In the genomic region with DNA sequence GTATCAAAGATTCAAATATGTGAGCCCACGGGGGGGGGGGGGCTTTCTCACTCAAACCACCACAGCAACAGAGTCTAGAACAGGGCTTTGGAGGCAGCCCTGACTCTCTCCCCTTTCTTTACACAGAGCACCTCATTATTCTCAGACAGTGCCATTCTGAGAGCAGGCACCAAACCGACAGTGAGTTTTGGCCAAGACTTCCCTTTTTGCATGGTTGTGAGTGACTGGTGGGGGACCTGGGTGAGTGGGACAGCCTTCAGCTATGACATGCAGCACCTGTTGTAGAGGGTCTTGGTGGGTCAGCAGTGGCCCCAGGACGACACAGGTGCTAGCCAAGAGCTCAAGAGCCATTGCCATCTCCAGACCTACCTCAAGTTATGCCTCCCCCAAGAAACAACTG, we compare ENCODE assay signal across 22 mouse cellular contexts.
DNase-seq lines count a peak whose midpoint lies in the region; ATAC-seq lines count a peak whose summit lies in the region.
"Had no signal": no experiment of that assay in that cellular context is flagged by ENCODE, and none has a peak within 500 bp of the region (broad histone marks: within the 10 kb centered on the region; RNA-seq: fewer than 3 reads in every experiment).

No protein-coding gene starts in this region.

- H3K9me3 ChIP-seq in limb, embryonic 10.5 days (replicated peaks): no peaks in the 10 kb centered on the region
- H3K9me3 ChIP-seq in intestine, embryonic 16.5 days (ENCODE audit: control insufficient read depth, low read length): no peaks in the 10 kb centered on the region
- H3K9me3 ChIP-seq: G1E; heart, embryonic 10.5 days had no signal

- H3K9ac ChIP-seq in intestine, embryonic 16.5 days (ENCODE audit: low read depth, low read length): no peak overlapping the region
- H3K9ac ChIP-seq: forebrain, embryonic 13.5 days; forebrain, postnatal 0 days; hindbrain, embryonic 14.5 days had no signal

- DNase-seq in limb, embryonic 10.5 days (ENCODE audit: low spot score): no peak
- no peak for DNase-seq in neural tube, embryonic 10.5 days (ENCODE audit: extremely low spot score, low spot score)
- DNase-seq in lung, postnatal 36 days: no peak
- no peak for DNase-seq in yolk sac, embryonic 10.5 days (ENCODE audit: low spot score)
- DNase-seq: adrenal gland, postnatal 10 days; cerebellum, adult 18-20 months; cerebellum, adult 9-11 months; cerebellum, postnatal 36 days; forebrain, postnatal 0 days; gastrocnemius, postnatal 36 days; heart, adult 18-20 months; heart, postnatal 10 days; heart, postnatal 4 days had no signal

- no peak overlapping the region for H3K4me3 ChIP-seq in limb, embryonic 10.5 days
- no peak overlapping the region for H3K4me3 ChIP-seq in intestine, embryonic 16.5 days (ENCODE audit: low read length)
- H3K4me3 ChIP-seq: embryonic facial prominence, embryonic 10.5 days; forebrain, embryonic 13.5 days; heart, embryonic 10.5 days had no signal

- WGBS in limb, embryonic 10.5 days: 76% methylated on average over 3 of the region's 3 CpGs
- 65% methylated on average over 3 of the region's 3 CpGs for WGBS in intestine, embryonic 16.5 days

- ATAC-seq in CD4-positive, CD25-positive, alpha-beta regulatory T cell, adult 4 months: peak; percentile 15
- ATAC-seq in common myeloid progenitor, adult 5-6 weeks (replicated peaks; ENCODE audit: low read depth, poor library complexity, severe bottlenecking): peak; percentile 52
- peak; percentile 22; the same call in 1 of the 2 replicates for ATAC-seq in monocyte, adult 5-6 weeks (replicated peaks; ENCODE audit: insufficient number of reproducible peaks, low FRiP score, low TSS enrichment, poor library complexity, severe bottlenecking)
- no peak for ATAC-seq in intestine, embryonic 16.5 days
- ATAC-seq: forebrain, embryonic 13.5 days; forebrain, postnatal 0 days had no signal

- H3K36me3 ChIP-seq in limb, embryonic 10.5 days: no peaks in the 10 kb centered on the region
- no peaks in the 10 kb centered on the region for H3K36me3 ChIP-seq in intestine, embryonic 16.5 days (ENCODE audit: control insufficient read depth, insufficient read depth, low read length)
- H3K36me3 ChIP-seq: embryonic facial prominence, embryonic 10.5 days; G1E had no signal

- H3K4me1 ChIP-seq in limb, embryonic 10.5 days: peaks cover 26% of the 10 kb centered on the region
- H3K4me1 ChIP-seq in intestine, embryonic 16.5 days (ENCODE audit: control insufficient read depth, insufficient read depth, low read length): peaks cover 11% of the 10 kb centered on the region
- H3K4me1 ChIP-seq: forebrain, embryonic 13.5 days had no signal

- H3K27ac ChIP-seq in limb, embryonic 10.5 days: 0 out of 2 replicates have a peak overlapping the region, but pooled peaks have one; percentile 19
- H3K27ac ChIP-seq in intestine, embryonic 16.5 days (ENCODE audit: low read length): no peak overlapping the region
- H3K27ac ChIP-seq: embryonic facial prominence, embryonic 10.5 days; forebrain, embryonic 13.5 days; heart, embryonic 10.5 days; hindbrain, embryonic 14.5 days had no signal

- no peaks in the 10 kb centered on the region for H3K27me3 ChIP-seq in limb, embryonic 10.5 days (ENCODE audit: low read depth, poor library complexity, severe bottlenecking)
- H3K27me3 ChIP-seq in intestine, embryonic 16.5 days (replicated peaks; ENCODE audit: control insufficient read depth, insufficient read depth, low read length): no peaks in the 10 kb centered on the region
- H3K27me3 ChIP-seq: forebrain, embryonic 13.5 days had no signal

- no peak overlapping the region for H3K4me2 ChIP-seq in intestine, embryonic 16.5 days (ENCODE audit: low read depth, low read length)
- H3K4me2 ChIP-seq: forebrain, embryonic 13.5 days; hindbrain, embryonic 14.5 days had no signal
